Mouse (Mus musculus) heart, embryonic 16.5 days (tissue): ENCODE results near the gene Cyba. TPM values are rescaled to one million over a fixed set of nuclear protein-coding genes. Genes with fewer than 3 reads are reported as not detected.

ENCODE experiments used
- ATAC-seq: fragments of 200-750 bp; cut with Nextera tagmentation; replicated peaks from 2 replicates; pipeline ENCODE4 v1.8.0; 2017; ENCODE audit warnings: moderate number of reproducible peaks; ENCODE audit not compliant: insufficient read depth, low FRiP score; ENCODE audit errors: extremely low read depth
- H3K27ac ChIP-seq: fragments of 300-500 bp; sonication (generic); 2 replicates; pipeline ENCODE4 v1.5.1; 2014; ENCODE audit warnings: mild to moderate bottlenecking, low read length, control low read depth, moderate library complexity
- H3K27me3 ChIP-seq: fragments of 300-500 bp; sonication (generic); 2 replicates; pipeline ENCODE4 v1.6.1; 2014; ENCODE audit warnings: low read length, mixed read lengths; ENCODE audit not compliant: control insufficient read depth, insufficient read depth
- H3K36me3 ChIP-seq: fragments of 300-500 bp; sonication (generic); 2 replicates; pipeline ENCODE4 v1.6.1; 2014; ENCODE audit not compliant: control insufficient read depth, insufficient read depth
- H3K4me1 ChIP-seq: fragments of 300-500 bp; sonication (generic); 2 replicates; pipeline ENCODE4 v1.6.1; 2014; ENCODE audit warnings: low read length, mixed read lengths; ENCODE audit not compliant: control insufficient read depth, insufficient read depth
- H3K4me2 ChIP-seq: fragments of 300-500 bp; sonication (generic); 2 replicates; pipeline ENCODE4 v1.6.1; 2014; ENCODE audit warnings: low read depth, mild to moderate bottlenecking, control low read depth, low read length
- H3K4me3 ChIP-seq: fragments of 300-500 bp; sonication (generic); 2 replicates; pipeline ENCODE4 v1.5.1; 2014; ENCODE audit warnings: mild to moderate bottlenecking, control low read depth, low read length
- H3K9ac ChIP-seq: fragments of 300-500 bp; sonication (generic); 2 replicates; pipeline ENCODE4 v1.6.1; 2014; ENCODE audit warnings: low read length, control low read depth
- H3K9me3 ChIP-seq: fragments of 300-500 bp; sonication (generic); replicated peaks from 2 replicates; pipeline ENCODE4 v1.6.1; 2016; ENCODE audit warnings: low read length; ENCODE audit not compliant: control insufficient read depth
- WGBS: fragments of 180-500 bp; shearing (Covaris S2); extraction: QIAGEN DNeasy Blood & Tissue Kit; methylation state at CpG from one replicate; pipeline ENCODE4 v1.1.7; 2014; 5-methylcytosine and 5-hydroxymethylcytosine counted together
- polyA plus RNA-seq: library from polyadenylated mRNA; unstranded; fragments of >200 nt; fragmentation: Nextera tagmentation; extraction: Ambion mirVana; gene quantifications from 2 replicates; pipeline ENCODE4 v1.2.1, GENCODE M21; 2015

Gene Cyba
- polyA plus RNA-seq, 1 experiment from 2014 or later = 170 TPM

DNA sequence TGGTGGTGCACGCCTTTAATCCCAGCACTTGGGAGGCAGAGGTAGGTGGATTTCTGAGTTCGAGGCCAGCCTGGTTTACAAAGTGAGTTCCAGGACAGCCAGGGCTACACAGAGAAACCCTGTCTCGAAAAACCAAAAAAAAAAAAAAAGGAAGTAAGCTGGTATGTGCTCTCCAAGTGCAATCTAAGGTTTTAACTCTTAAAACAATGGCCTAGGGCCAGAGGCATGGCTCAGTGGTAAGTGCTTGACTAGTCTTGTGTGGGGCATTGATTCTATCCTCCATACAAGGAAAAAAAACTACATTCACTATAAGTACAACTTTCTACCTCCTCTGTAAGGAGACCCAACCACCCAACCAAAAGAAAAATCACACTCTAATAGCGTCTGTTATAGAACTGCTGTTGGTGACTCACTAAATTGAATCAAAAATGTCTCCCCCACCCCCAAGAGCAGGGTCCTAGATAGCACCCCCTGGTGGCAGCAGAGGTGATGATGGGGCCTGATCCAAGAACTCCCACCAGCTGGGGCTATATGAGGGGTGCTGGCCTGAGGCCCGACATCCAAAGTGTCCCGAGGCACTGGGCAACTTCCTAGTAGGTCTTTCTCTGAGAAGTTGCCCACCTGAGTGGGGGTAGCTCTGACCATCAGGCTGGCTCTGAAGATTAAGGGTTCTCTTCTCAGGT lies 26.6 kb upstream of the Cyba start:
- 67% methylated on average over 6 of the region's 6 CpGs for WGBS
- H3K4me1 ChIP-seq = peaks cover 34% of the 10 kb centered on the region
- no peaks in the 10 kb centered on the region for H3K9me3 ChIP-seq
- no peaks in the 10 kb centered on the region for H3K36me3 ChIP-seq
- H3K27me3 ChIP-seq = peaks cover 8% of the 10 kb centered on the region; the same call in 1 of the 2 replicates
- no peak for ATAC-seq
- no peak overlapping the region for H3K4me3 ChIP-seq
- H3K27ac ChIP-seq = no peak overlapping the region
- no peak overlapping the region for H3K9ac ChIP-seq
- peak overlapping the region; percentile 86; the same call in 1 of the 2 replicates for H3K4me2 ChIP-seq

DNA sequence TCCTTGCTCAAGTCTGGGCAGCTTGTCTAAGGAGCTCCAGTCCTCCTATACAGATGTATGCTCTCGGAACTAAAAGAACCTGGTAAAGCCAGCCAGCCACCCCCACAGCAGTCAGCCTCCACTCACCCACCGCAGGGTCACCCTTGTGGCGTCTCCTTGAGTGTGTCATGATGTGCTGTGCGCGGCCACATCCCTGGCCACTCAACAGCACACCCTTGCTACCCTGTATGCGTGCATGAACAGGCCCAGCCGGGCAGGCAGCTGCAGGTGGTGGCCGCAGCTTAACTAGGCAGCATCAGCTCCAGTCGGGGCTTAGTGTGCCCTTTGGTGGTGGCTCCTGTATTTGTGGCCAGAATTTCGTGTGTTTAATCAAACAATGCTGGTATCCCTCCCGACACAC lies 24.4 kb upstream of the Cyba start:
- no peak overlapping the region for H3K9ac ChIP-seq
- ATAC-seq = no peak
- no peaks in the 10 kb centered on the region for H3K9me3 ChIP-seq
- 64% methylated on average over 11 of the region's 11 CpGs for WGBS
- H3K4me3 ChIP-seq = no peak overlapping the region
- H3K4me1 ChIP-seq = peaks cover 31% of the 10 kb centered on the region
- peaks cover 8% of the 10 kb centered on the region; the same call in 1 of the 2 replicates for H3K27me3 ChIP-seq
- H3K27ac ChIP-seq = no peak overlapping the region
- no peak overlapping the region for H3K4me2 ChIP-seq
- no peaks in the 10 kb centered on the region for H3K36me3 ChIP-seq

DNA sequence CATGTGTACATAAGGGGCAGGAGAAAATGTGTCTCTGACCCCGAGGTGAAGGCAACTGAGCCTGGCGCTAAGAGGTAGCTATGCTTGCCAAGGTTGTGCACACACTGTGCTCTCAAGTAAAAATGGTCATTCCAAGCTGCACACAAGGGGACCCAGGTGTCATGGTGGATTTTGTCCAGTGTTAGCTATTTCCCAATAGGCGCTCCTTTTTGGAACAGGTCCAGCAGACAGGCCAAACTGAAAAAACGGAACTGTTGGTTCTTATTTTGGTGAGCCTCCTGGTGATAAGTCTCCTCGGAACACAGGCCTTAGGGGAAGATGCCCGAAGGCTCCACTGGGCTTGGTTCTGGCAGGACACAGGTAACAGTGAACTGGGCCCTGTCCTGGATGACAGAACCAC lies 21.7 kb upstream of the Cyba start:
- no peak overlapping the region for H3K4me3 ChIP-seq
- peaks cover 27% of the 10 kb centered on the region for H3K4me1 ChIP-seq
- H3K9me3 ChIP-seq = no peaks in the 10 kb centered on the region
- no peak overlapping the region for H3K4me2 ChIP-seq
- no peak overlapping the region for H3K27ac ChIP-seq
- no peak overlapping the region for H3K9ac ChIP-seq
- no peaks in the 10 kb centered on the region for H3K36me3 ChIP-seq
- no peak for ATAC-seq
- peaks cover 4% of the 10 kb centered on the region; the same call in 1 of the 2 replicates for H3K27me3 ChIP-seq
- WGBS = 80% methylated on average over 6 of the region's 6 CpGs

GRCm38 (mm10) chr8:122452154-122452553 lies 19.4 kb upstream of the Cyba start:
- H3K9me3 ChIP-seq = no peaks in the 10 kb centered on the region
- no peaks in the 10 kb centered on the region for H3K36me3 ChIP-seq
- WGBS = 47% methylated on average over 9 of the region's 10 CpGs
- H3K4me2 ChIP-seq = no peak overlapping the region; the same call in 1 of the 2 replicates
- no peaks in the 10 kb centered on the region for H3K27me3 ChIP-seq
- peak; percentile 65 for ATAC-seq
- H3K9ac ChIP-seq = no peak overlapping the region
- no peak overlapping the region for H3K4me3 ChIP-seq
- H3K4me1 ChIP-seq = peaks cover 27% of the 10 kb centered on the region
- peak overlapping the region; percentile 98 for H3K27ac ChIP-seq

DNA sequence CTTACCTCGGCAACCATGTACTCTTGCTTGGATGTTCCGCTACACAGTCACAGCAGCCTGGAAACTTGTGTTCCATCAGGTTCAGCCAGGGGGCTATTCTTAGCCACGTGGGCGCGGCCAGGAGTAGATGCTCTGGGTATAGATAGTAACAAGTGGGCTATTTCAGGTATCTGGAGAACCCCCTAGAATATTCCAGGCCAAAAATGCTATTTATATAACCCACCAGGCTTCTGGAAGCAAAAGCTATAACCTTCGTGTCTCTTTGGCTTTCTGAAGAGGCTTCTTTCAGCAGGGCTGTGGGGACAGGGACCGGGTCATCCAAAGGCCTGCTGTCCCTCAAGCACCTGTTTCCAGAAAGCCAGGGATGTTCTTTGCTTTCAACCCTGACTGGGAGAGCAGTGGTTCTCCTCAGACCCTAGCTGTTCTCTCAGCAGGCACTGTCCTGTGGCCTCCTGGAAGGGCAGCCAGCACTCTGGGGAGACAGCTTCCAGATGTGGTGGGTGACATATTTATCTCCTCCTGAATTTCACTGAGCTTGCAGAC lies 18.5 kb upstream of the Cyba start:
- Histone ChIP-seq H3K4me1 (peaks cover 27% of the 10 kb centered on the region), H3K9me3 (no peaks in the 10 kb centered on the region), H3K27ac (peak overlapping the region; percentile 98), H3K36me3 (no peaks in the 10 kb centered on the region), H3K27me3 (no peaks in the 10 kb centered on the region), H3K4me3 (no peak overlapping the region; the same call in 1 of the 2 replicates), H3K9ac (peak overlapping the region; percentile 56), H3K4me2 (peak overlapping the region; percentile 54)
- ATAC-seq = peak; percentile 79
- 34% methylated on average over 7 of the region's 7 CpGs for WGBS

DNA sequence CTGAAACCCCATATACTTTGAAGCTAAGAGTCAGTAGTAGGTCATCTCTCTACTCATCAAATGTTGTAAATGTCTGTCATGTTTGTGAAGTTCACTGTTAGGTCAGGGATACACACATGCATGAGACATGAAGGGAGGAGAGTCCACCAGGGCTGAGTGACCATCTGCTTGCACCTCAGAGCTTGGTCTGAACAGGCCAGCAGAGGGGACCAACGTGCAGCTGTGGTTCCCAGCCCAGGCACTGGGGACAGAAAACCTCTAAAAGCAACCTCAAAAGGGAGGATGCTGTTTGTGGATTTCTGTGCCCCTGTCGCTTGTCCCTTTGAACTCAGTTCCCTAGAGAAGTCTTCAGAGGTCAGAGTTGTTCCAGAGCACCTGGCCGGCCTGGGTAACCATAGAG lies 12.5 kb upstream of the Cyba start:
- whole genome bisulfite sequencing = 58% methylated on average over 3 of the region's 3 CpGs
- peaks cover 23% of the 10 kb centered on the region for H3K4me1 ChIP-seq
- no peaks in the 10 kb centered on the region for H3K36me3 ChIP-seq
- no peaks in the 10 kb centered on the region for H3K27me3 ChIP-seq
- no peaks in the 10 kb centered on the region for H3K9me3 ChIP-seq
- ATAC-seq = no peak
- H3K27ac ChIP-seq = peak overlapping the region; percentile 93
- H3K9ac ChIP-seq = peak overlapping the region; percentile 73
- H3K4me2 ChIP-seq = peak overlapping the region; percentile 66
- peak overlapping the region; percentile 88 for H3K4me3 ChIP-seq

- peak overlapping the region; percentile 88 for H3K4me3 ChIP-seq
- WGBS = 4% methylated on average over 19 of the region's 19 CpGs
- peaks cover 23% of the 10 kb centered on the region for H3K4me1 ChIP-seq
- no peaks in the 10 kb centered on the region for H3K9me3 ChIP-seq
- peak overlapping the region; percentile 93 for H3K27ac ChIP-seq
- peak; percentile 58 for ATAC-seq
- peak overlapping the region; percentile 66 for H3K4me2 ChIP-seq
- no peaks in the 10 kb centered on the region; the same call in 1 of the 2 replicates for H3K36me3 ChIP-seq
- no peaks in the 10 kb centered on the region for H3K27me3 ChIP-seq
- H3K9ac ChIP-seq = peak overlapping the region; percentile 73
Measured at GRCm38 (mm10) chr8:122444058-122444748, 11.5 kb upstream of the Cyba start.

DNA sequence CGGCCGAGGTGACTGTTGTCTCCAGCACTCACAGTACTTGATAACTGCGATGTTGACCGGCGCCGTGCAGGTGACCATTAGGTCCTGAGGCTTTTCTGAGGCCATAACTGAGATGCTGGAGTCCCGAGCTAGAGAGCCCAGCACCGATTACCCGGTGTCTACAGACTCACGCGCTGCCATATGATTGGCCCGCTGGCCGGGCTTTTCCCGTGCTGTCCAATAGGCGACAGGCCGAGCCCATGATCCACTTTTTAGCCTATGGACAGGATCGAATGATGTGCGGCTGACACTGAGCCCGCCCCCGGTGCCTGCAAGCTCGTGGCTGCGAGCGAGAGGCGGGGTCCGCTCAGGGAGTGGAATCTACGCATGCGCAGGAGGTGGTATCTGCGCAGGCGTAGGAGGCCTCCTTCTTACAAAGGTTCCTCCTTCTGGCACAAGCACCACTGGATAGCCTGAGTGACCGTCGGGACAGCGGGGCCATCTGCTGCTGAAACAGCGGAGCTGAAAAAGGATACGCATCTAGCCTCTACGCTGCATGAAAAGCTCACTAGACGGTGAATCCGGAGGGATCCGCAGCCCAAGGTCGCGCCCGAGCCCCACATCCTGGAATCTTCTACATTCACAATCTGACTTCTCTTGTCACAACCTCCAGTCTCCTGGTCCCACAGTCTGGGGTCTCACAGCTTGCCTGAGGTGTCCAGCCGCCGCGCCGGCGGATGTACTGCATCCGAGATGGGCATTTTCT lies 10.7 kb upstream of the Cyba start, which contains the start of gene Mvd:
TSS of gene Mvd (minus strand) at position 161 of the 745 bp plus-strand sequence.
- peak within 1 kb of the TSS; percentile 93 for H3K27ac ChIP-seq
- peak within 1 kb of the TSS; percentile 100 for H3K4me2 ChIP-seq
- H3K36me3 ChIP-seq = no peaks in the 10 kb centered on the region; the same call in 1 of the 2 replicates
- H3K9ac ChIP-seq = peak within 1 kb of the TSS; percentile 85
- H3K27me3 ChIP-seq = no peaks in the 10 kb centered on the region
- H3K9me3 ChIP-seq = no peaks in the 10 kb centered on the region
- WGBS = under 1% methylated on average over 47 of the region's 47 CpGs
- H3K4me1 ChIP-seq = peaks cover 23% of the 10 kb centered on the region
- H3K4me3 ChIP-seq = peak within 1 kb of the TSS; percentile 88
- ATAC-seq = peak; percentile 94
